Mouse (Mus musculus): ENCODE results near the gene Spdl1. TPM values are rescaled to one million over a fixed set of nuclear protein-coding genes. Genes with fewer than 3 reads are reported as not detected.
A peak's percentile ranks its signal among the peaks of the same experiment; 100 is the strongest.
"Not testable (repeated sequence)": the region's sequence is repeated elsewhere in the genome, so short reads cannot be mapped to it uniquely, and the experiment has no call there.

Spdl1 gene
- polyA plus RNA-seq, 1 experiment from 2014 or later: 11.5 TPM

DNA sequence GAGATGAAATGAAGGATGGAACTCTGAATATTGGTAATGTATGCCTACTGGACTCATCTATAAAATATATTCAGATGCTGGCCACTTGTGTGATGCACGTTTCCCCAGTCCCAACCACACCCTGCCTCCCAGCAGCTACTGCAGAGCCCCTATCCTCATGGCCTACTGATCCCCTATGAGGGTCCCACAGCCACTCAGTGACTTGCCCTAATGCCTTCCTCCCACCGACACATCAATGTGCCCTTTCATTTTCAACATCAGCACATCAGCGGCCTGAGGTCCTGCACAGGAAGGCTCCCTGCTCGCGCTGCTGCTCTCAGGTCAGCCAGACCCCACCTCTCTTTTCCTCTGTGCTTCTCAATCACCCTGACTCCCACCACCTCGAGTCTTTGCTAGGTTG lies 19.1 kb downstream of the Spdl1 start:
- CTCF ChIA-PET: interaction anchor here (1.2 kb wide), 1 partner anchor 18 kb away, joined by 3 read pairs; no protein-coding TSS in a partner anchor
- TF ChIP-seq CTCF (IDR thresholded peaks at IDR 0.05): no peak
- H3K27me3 ChIP-seq: no peaks in the 10 kb centered on the region
- in situ Hi-C loops (cut with MboI; ENCODE audit: low pct_unique_long_range_greater_than_20kb): loop anchor here (10.0 to 25.0 kb wide), 3 partner anchors 690 to 1077 kb away; no protein-coding TSS in a partner anchor
- DNase-seq (ENCODE audit: low read depth, low spot score): no peak
- POLR2A ChIA-PET: no interaction called here
- ATAC-seq: no peak

DNA sequence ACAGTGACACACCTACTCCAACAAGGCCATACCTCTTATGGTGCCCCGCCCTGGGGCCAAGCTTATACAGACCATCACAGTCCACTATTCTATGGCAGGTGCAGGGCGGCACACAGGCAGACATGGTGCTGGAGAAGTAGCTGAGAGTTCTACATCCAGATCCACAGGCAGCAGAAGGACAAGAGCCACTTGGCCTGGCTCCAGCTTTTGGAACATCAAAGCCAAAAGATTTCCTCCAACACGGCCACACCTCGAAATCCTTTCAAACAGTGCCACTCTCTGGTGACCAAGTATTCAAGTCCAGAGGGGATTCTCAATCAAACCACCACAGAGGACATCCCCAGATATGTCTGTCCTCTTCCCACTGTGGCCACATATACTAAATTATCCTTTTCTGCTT lies 28.4 kb downstream of the Spdl1 start:
- ATAC-seq; POLR2A ChIA-PET; DNase-seq (ENCODE audit: low read depth, low spot score); H3K27me3 ChIP-seq: not testable (repeated sequence)
- in situ Hi-C loops (cut with MboI; ENCODE audit: low pct_unique_long_range_greater_than_20kb): loop anchor here (25.0 kb wide), 2 partner anchors 868 to 1068 kb away; no protein-coding TSS in a partner anchor
- CTCF ChIA-PET: interaction anchor here (1.4 kb wide), 1 partner anchor 11 kb away, joined by 3 read pairs; no protein-coding TSS in a partner anchor

DNA sequence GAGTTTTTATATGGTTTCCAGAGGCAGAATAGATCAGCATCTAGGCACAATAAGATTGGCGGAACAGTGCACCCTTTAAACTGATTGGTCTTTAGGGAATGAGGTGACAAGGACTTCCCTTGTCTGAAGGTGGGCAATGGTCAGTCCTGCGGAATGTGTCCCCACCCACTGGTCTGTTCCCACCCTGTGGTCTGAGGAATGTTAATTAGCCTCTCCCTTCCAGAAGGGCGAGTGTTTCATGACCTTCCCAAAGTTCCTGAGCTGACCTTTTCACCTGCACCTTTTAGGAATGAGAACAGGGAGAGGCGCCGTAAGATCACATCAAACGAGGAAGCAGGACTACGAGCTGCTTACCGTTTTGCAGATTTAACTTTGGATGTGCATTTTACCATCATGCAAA lies 35.4 kb downstream of the Spdl1 start:
- ATAC-seq; in situ Hi-C loops (cut with MboI; ENCODE audit: low pct_unique_long_range_greater_than_20kb); DNase-seq (ENCODE audit: low read depth, low spot score); H3K27me3 ChIP-seq; POLR2A ChIA-PET; CTCF ChIA-PET: not testable (repeated sequence)

DNA sequence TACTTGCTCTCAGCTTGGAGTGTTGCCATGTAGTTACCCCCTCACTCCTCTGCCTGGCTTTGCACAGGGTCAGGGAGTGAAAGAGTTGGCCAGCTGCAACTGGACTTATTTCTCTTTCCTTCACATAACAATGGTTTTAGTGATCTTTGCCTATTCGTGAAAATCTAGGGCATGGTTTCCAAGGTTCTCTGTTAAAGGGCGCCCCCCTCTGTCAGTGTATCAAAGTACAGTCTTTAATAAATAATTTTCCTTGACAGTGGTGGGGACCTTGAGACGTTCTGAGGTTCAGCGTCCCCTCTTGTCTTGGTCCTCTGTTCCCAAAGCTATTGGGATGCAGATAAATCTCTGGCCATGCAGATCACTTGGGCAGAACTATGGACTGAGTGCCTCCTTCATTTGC lies 37.3 kb downstream of the Spdl1 start:
- POLR2A ChIA-PET: no interaction called here
- peak; percentile 17 for TF ChIP-seq CTCF (IDR thresholded peaks at IDR 0.05)
- H3K27me3 ChIP-seq: peaks cover 8% of the 10 kb centered on the region
- CTCF ChIA-PET: interaction anchor here (1.2 kb wide), 1 partner anchor 18 kb away, joined by 3 read pairs; no protein-coding TSS in a partner anchor
- in situ Hi-C loops (cut with MboI; ENCODE audit: low pct_unique_long_range_greater_than_20kb): no loop called here
- ATAC-seq (no peak), DNase-seq (ENCODE audit: low read depth, low spot score) (no peak)

DNA sequence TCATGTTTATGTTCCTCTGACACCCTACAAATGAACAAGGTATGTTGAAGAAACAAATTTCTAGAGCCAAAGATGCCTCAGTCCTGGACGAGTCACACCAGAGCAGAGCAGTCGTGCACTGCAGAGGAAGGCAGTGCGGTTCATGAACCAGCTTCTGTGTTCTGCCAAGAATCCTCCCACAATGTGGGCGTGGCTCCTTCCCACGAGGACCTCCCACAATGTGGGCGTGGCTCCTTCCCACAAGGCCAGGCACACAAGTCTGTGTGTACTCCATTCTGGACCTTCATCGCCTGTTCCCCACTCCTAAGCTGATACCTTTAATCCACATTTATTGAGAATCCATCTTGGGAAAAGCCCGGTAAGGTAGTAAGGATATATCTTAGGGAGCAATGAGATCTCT lies 41.6 kb downstream of the Spdl1 start:
- POLR2A ChIA-PET: no interaction called here
- in situ Hi-C loops (cut with MboI; ENCODE audit: low pct_unique_long_range_greater_than_20kb): no loop called here
- no peak for TF ChIP-seq CTCF (IDR thresholded peaks at IDR 0.05)
- CTCF ChIA-PET: no interaction called here
- no peak for ATAC-seq
- DNase-seq (ENCODE audit: low read depth, low spot score): no peak
- peaks cover 20% of the 10 kb centered on the region for H3K27me3 ChIP-seq

DNA sequence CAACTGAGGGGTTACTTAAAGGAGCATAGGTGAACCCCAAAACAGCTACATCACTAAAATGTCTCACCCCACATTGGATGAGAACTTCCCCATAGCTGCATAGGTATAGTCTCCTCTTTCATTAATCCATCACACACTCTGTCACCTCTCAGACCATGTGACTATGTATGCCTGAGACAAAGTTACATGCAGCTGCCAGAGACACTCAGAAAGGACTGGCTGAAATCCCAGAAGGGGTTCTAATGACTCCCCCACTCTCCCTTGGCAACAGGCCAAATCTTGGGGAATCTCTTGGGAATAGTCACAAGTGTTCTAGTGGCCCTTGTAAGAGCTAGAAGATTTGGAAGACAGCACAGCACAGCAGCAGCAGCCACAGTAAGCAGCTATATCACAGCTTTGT lies 48.6 kb downstream of the Spdl1 start:
- in situ Hi-C loops (cut with MboI; ENCODE audit: low pct_unique_long_range_greater_than_20kb): no loop called here
- TF ChIP-seq CTCF (IDR thresholded peaks at IDR 0.05): no peak
- H3K27me3 ChIP-seq: peaks cover 9% of the 10 kb centered on the region
- POLR2A ChIA-PET: no interaction called here
- CTCF ChIA-PET: no interaction called here
- no peak for ATAC-seq
- DNase-seq (ENCODE audit: low read depth, low spot score): no peak

DNA sequence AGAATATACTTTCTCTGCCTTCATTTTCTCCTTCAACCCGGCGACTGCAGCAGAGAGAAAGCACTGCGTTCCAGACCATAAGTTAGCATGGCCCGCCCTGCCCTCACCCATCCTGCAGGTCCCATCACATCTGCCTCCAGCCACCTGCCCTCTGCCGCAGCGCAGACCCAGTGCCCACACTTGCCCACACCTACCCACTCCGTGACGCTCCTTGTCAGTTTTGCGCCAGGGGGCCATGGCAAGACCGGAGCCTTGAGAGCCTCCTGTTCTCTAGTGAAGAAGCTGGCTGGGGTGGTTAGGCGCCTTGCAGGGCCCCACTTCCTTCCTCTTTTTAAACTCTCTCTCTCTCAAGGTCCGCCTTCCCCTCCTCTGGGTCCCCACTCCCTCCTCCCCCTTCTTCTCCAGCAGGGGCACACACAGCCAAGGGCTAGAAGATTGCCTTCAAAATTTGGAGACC lies 49.8 kb downstream of the Spdl1 start, which contains the start of gene Dock2:
Gene Dock2 (minus strand): TSS at position 306 of the 457 bp plus-strand sequence.
- no peak for DNase-seq (ENCODE audit: low read depth, low spot score)
- CTCF ChIA-PET: no interaction called here
- H3K27me3 ChIP-seq: peaks cover 4% of the 10 kb centered on the region
- no peak for TF ChIP-seq CTCF (IDR thresholded peaks at IDR 0.05)
- ATAC-seq: no peak
- POLR2A ChIA-PET: no interaction called here
- in situ Hi-C loops (cut with MboI; ENCODE audit: low pct_unique_long_range_greater_than_20kb): no loop called here

DNA sequence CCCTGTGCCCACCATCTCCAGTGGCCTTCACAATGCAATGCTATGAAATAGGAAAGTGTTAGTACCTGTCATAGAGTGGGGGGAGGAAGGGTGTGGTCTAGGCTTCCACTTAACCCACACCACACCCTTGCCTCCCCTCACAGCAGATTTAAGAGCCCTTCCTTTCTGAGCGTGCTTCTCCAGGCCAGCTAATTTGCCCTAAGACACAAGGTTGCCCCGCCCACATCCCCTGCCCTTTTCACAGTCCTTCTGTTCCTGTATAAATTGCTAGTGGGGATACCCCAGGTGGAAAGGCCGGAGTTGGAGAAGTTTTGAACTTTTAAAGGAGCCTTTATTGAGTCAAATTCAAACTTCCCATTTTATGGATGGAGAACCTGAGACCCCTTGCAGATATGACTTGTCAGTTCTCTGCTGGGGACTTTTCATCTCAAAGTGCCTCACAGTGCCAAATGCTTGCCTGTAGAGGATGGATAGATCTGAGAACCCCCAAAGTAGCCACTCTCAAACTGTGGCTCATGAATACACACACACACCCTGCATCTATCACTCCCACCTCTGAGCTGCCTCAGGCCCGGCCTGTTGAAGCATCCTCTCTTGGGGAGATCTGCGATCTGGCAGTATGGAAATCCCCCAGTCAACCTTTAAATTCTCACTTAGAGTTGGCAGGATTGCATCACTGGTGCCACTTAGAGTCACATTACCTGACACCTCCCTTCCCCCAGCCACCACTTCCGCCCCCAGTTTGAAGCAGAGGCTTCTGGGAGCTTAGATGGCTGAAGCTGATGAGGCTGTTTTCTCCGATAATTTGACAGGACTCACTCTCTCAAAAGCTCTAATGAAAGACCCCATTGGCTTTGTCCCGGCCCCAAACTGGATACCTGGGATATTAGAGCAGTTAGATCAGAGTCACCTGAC lies 50.7 kb downstream of the Spdl1 start:
- ChIA-PET POLR2A (no interaction called here), CTCF (no interaction called here)
- no peaks in the 10 kb centered on the region for H3K27me3 ChIP-seq
- ATAC-seq (no peak), DNase-seq (ENCODE audit: low read depth, low spot score) (no peak)
- in situ Hi-C loops (cut with MboI; ENCODE audit: low pct_unique_long_range_greater_than_20kb): no loop called here
- TF ChIP-seq CTCF (IDR thresholded peaks at IDR 0.05): no peak

DNA sequence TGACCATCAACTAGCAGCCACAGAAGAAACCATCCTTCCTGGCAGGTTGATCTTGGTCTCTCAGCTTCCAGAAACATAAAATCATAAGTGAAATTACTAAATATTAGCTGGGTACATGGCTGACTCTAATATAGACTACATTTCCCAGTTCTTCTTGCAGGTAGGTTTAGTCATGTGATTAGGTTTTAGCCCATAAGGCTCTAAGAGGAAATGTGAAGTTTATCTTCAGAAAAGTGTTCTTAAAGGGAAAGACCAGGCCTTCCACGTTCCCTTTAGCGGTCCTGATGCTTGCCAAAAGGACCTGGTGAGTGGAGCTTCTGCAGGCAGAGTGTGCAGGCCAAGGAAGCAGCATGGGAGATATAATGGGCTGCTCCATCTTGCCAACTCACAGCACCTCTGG lies 52.7 kb downstream of the Spdl1 start:
- ChIA-PET POLR2A (no interaction called here), CTCF (no interaction called here)
- no peak for ATAC-seq
- DNase-seq (ENCODE audit: low read depth, low spot score): no peak
- in situ Hi-C loops (cut with MboI; ENCODE audit: low pct_unique_long_range_greater_than_20kb): no loop called here
- no peak for TF ChIP-seq CTCF (IDR thresholded peaks at IDR 0.05)
- no peaks in the 10 kb centered on the region for H3K27me3 ChIP-seq

DNA sequence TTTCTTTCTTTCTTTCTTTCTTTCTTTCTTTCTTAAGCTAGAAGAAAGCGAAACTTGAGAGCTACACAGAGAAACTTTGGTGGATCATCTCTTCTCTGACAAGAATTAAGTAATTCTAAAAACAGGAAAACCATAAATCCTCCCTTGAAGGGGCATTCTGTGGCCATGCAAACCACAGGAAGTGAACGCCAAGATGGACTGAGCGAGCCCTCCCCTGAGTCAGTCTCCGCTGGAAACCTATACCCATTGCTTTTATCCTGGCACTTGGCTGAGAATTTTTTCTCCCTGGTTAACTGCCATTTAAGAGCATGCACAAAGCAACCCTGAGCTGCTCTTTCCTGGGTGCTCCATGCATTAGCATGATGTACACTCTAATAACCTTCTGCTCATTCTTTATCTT lies 53.5 kb downstream of the Spdl1 start:
- CTCF ChIA-PET: no interaction called here
- no peaks in the 10 kb centered on the region for H3K27me3 ChIP-seq
- in situ Hi-C loops (cut with MboI; ENCODE audit: low pct_unique_long_range_greater_than_20kb): no loop called here
- TF ChIP-seq CTCF (IDR thresholded peaks at IDR 0.05): no peak
- DNase-seq (ENCODE audit: low read depth, low spot score): no peak
- POLR2A ChIA-PET: no interaction called here
- ATAC-seq: no peak

DNA sequence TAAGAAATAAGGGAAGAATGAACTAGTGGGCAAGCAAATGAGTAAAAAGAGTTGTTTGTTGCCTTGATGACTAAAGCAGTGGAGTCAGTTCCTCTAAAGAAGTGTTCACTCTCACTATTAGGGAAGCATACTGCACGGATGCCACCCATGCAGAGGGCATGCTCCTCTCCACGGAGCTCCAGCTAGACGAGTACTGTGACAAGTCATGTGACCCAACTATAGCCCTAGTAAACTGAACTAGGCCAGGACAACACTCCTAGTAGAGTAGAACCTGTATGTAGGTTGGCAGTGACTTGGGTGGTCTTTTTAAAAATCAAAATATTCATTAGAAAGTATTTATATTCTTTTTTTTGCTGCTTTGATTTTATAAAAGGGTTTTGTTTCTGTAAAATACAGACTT lies 55.1 kb downstream of the Spdl1 start:
- H3K27me3 ChIP-seq: no peaks in the 10 kb centered on the region
- ATAC-seq: no peak
- in situ Hi-C loops (cut with MboI; ENCODE audit: low pct_unique_long_range_greater_than_20kb): no loop called here
- no peak for DNase-seq (ENCODE audit: low read depth, low spot score)
- CTCF ChIA-PET: no interaction called here
- POLR2A ChIA-PET: no interaction called here
- TF ChIP-seq CTCF (IDR thresholded peaks at IDR 0.05): no peak

Measured in Patski (cell line).